Mouse (Mus musculus): ENCODE measurements around the gene Casp8ap2. TPM values are rescaled to one million over a fixed set of nuclear protein-coding genes. Genes with fewer than 3 reads are reported as not detected.

Gene Casp8ap2
- 1.8 TPM for polyA plus RNA-seq (2012; fragmentation: generic; extraction: Trizol)

- no peaks in the 10 kb centered on the region for H3K27me3 ChIP-seq (ENCODE audit: control insufficient read depth, insufficient read depth, insufficient read length)
- TF ChIP-seq POLR2A (IDR thresholded peaks at IDR 0.05; ENCODE audit: insufficient read length, low read depth) (peak; percentile 75), E2F4 (IDR thresholded peaks at IDR 0.05; ENCODE audit: insufficient read depth) (peak; percentile 92), USF1 (IDR thresholded peaks at IDR 0.05; ENCODE audit: low read depth) (no peak), SRF (IDR thresholded peaks at IDR 0.05; ENCODE audit: control insufficient read depth, insufficient read length, low read depth) (no peak), REST (IDR thresholded peaks at IDR 0.05; ENCODE audit: insufficient read depth, insufficient read length) (no peak), POLR2AphosphoS2 (IDR thresholded peaks at IDR 0.05; ENCODE audit: insufficient read length, low read depth) (peak; percentile 73), CEBPB (IDR thresholded peaks at IDR 0.05; ENCODE audit: insufficient read depth, poor library complexity, severe bottlenecking) (no peak), TCF12 (IDR thresholded peaks at IDR 0.05; ENCODE audit: insufficient read depth, poor library complexity, severe bottlenecking) (no peak), MAX (IDR thresholded peaks at IDR 0.05; ENCODE audit: low read depth) (no peak), MYOD1 (IDR thresholded peaks at IDR 0.05; ENCODE audit: control insufficient read depth in 1 of 3, insufficient read length in 2 of 3, low read depth in 2 of 3) (peak in 1 of 3 experiments; percentile 25)
- H3K4me2 ChIP-seq (ENCODE audit: low read depth), result peak within 1 kb of the TSS; percentile 93
- H3K79me2 ChIP-seq (ENCODE audit: control insufficient read depth, insufficient read depth), result peaks cover 46% of the 10 kb centered on the region
- H3K36me3 ChIP-seq (ENCODE audit: control insufficient read depth, insufficient read depth), result no peaks in the 10 kb centered on the region
- H3ac ChIP-seq (ENCODE audit: control insufficient read depth, insufficient read length), result peak within 1 kb of the TSS; percentile 47
- H3K4me3 ChIP-seq, result peak within 1 kb of the TSS; percentile 59
Measured at GRCm38 (mm10) chr4:32615034-32615881, at the start of gene Casp8ap2. Casp8ap2 (plus strand) TSS chr4:32615451.

GRCm38 (mm10) chr4:32569054-32569453 is 46.2 kb upstream of the Casp8ap2 start:
- H3K27me3 ChIP-seq (ENCODE audit: control insufficient read depth, insufficient read depth, insufficient read length), result no peaks in the 10 kb centered on the region
- H3K36me3 ChIP-seq (ENCODE audit: control insufficient read depth, insufficient read depth), result no peaks in the 10 kb centered on the region
- no peaks in the 10 kb centered on the region for H3K79me2 ChIP-seq (ENCODE audit: control insufficient read depth, insufficient read depth)
- TF ChIP-seq SRF (IDR thresholded peaks at IDR 0.05; ENCODE audit: control insufficient read depth, insufficient read length, low read depth), result no peak
- TF ChIP-seq CEBPB (IDR thresholded peaks at IDR 0.05; ENCODE audit: insufficient read depth, poor library complexity, severe bottlenecking), result 0 out of 2 replicates have a peak, but pooled peaks have one; percentile 26
- no peak for TF ChIP-seq POLR2A (IDR thresholded peaks at IDR 0.05; ENCODE audit: insufficient read length, low read depth)
- H3ac ChIP-seq (ENCODE audit: control insufficient read depth, insufficient read length), result no peak overlapping the region
- peak overlapping the region; percentile 83 for H3K4me2 ChIP-seq (ENCODE audit: low read depth)
- no peak overlapping the region for H3K4me3 ChIP-seq

- H3K27me3 ChIP-seq (ENCODE audit: control insufficient read depth, insufficient read depth, insufficient read length), result no peaks in the 10 kb centered on the region
- peak overlapping the region; percentile 83 for H3K4me2 ChIP-seq (ENCODE audit: low read depth)
- H3K36me3 ChIP-seq (ENCODE audit: control insufficient read depth, insufficient read depth), result no peaks in the 10 kb centered on the region
- peak in 2 of 3 experiments; percentile 23 to 69 for TF ChIP-seq MYOD1 (IDR thresholded peaks at IDR 0.05; ENCODE audit: control insufficient read depth in 1 of 3, insufficient read length in 2 of 3, low read depth in 2 of 3)
- TF ChIP-seq CEBPB (IDR thresholded peaks at IDR 0.05; ENCODE audit: insufficient read depth, poor library complexity, severe bottlenecking), result peak; percentile 83
- no peak for TF ChIP-seq SRF (IDR thresholded peaks at IDR 0.05; ENCODE audit: control insufficient read depth, insufficient read length, low read depth)
- no peak for TF ChIP-seq REST (IDR thresholded peaks at IDR 0.05; ENCODE audit: insufficient read depth, insufficient read length)
- TF ChIP-seq MYOG (IDR thresholded peaks at IDR 0.05; ENCODE audit: control insufficient read depth in 1 of 3, insufficient read depth in 1 of 3, insufficient read length in 2 of 3, low read depth in 2 of 3), result peak in 1 of 3 experiments; percentile 68
- TF ChIP-seq POLR2A (IDR thresholded peaks at IDR 0.05; ENCODE audit: insufficient read length, low read depth), result no peak
- TF ChIP-seq USF1 (IDR thresholded peaks at IDR 0.05; ENCODE audit: low read depth), result no peak
- TF ChIP-seq MAX (IDR thresholded peaks at IDR 0.05; ENCODE audit: low read depth), result no peak
- peak; percentile 17 for TF ChIP-seq TCF12 (IDR thresholded peaks at IDR 0.05; ENCODE audit: insufficient read depth, poor library complexity, severe bottlenecking)
- no peak for TF ChIP-seq POLR2AphosphoS2 (IDR thresholded peaks at IDR 0.05; ENCODE audit: insufficient read length, low read depth)
- TF ChIP-seq E2F4 (IDR thresholded peaks at IDR 0.05; ENCODE audit: insufficient read depth), result no peak
- TF ChIP-seq TCF3 (IDR thresholded peaks at IDR 0.05; ENCODE audit: insufficient read length, low read depth), result no peak
- H3K79me2 ChIP-seq (ENCODE audit: control insufficient read depth, insufficient read depth), result no peaks in the 10 kb centered on the region
- no peak overlapping the region for H3ac ChIP-seq (ENCODE audit: control insufficient read depth, insufficient read length)
- peak overlapping the region; percentile 12 for H3K4me3 ChIP-seq
Measured at GRCm38 (mm10) chr4:32569995-32570938, 45.0 kb upstream of the Casp8ap2 start.

GRCm38 (mm10) chr4:32570939-32571317 is 44.3 kb upstream of the Casp8ap2 start:
- H3K4me2 ChIP-seq (ENCODE audit: low read depth), result peak overlapping the region; percentile 83
- no peak overlapping the region for H3ac ChIP-seq (ENCODE audit: control insufficient read depth, insufficient read length)
- no peaks in the 10 kb centered on the region for H3K27me3 ChIP-seq (ENCODE audit: control insufficient read depth, insufficient read depth, insufficient read length)
- no peaks in the 10 kb centered on the region for H3K36me3 ChIP-seq (ENCODE audit: control insufficient read depth, insufficient read depth)
- peak overlapping the region; percentile 12 for H3K4me3 ChIP-seq
- no peaks in the 10 kb centered on the region for H3K79me2 ChIP-seq (ENCODE audit: control insufficient read depth, insufficient read depth)
- TF ChIP-seq CEBPB (IDR thresholded peaks at IDR 0.05; ENCODE audit: insufficient read depth, poor library complexity, severe bottlenecking) (no peak), POLR2A (IDR thresholded peaks at IDR 0.05; ENCODE audit: insufficient read length, low read depth) (no peak), POLR2AphosphoS2 (IDR thresholded peaks at IDR 0.05; ENCODE audit: insufficient read length, low read depth) (no peak), MYOD1 (IDR thresholded peaks at IDR 0.05; ENCODE audit: control insufficient read depth in 1 of 3, insufficient read length in 2 of 3, low read depth in 2 of 3) (no peak), REST (IDR thresholded peaks at IDR 0.05; ENCODE audit: insufficient read depth, insufficient read length) (no peak), TCF12 (IDR thresholded peaks at IDR 0.05; ENCODE audit: insufficient read depth, poor library complexity, severe bottlenecking) (no peak), USF1 (IDR thresholded peaks at IDR 0.05; ENCODE audit: low read depth) (no peak), MYOG (IDR thresholded peaks at IDR 0.05; ENCODE audit: control insufficient read depth in 1 of 3, insufficient read depth in 1 of 3, insufficient read length in 2 of 3, low read depth in 2 of 3) (no peak), TCF3 (IDR thresholded peaks at IDR 0.05; ENCODE audit: insufficient read length, low read depth) (no peak), E2F4 (IDR thresholded peaks at IDR 0.05; ENCODE audit: insufficient read depth) (no peak), MAX (IDR thresholded peaks at IDR 0.05; ENCODE audit: low read depth) (no peak), SRF (IDR thresholded peaks at IDR 0.05; ENCODE audit: control insufficient read depth, insufficient read length, low read depth) (no peak)
